Mouse (Mus musculus) embryo, embryonic 9.5 days (tissue): ENCODE measurements around the gene Ddr2.

Source experiments
- DNase-seq: peaks from one replicate; pipeline ENCODE4 v3.0.0-alpha.2; 2017; ENCODE audit errors: extremely low spot score

Ddr2 gene

DNA sequence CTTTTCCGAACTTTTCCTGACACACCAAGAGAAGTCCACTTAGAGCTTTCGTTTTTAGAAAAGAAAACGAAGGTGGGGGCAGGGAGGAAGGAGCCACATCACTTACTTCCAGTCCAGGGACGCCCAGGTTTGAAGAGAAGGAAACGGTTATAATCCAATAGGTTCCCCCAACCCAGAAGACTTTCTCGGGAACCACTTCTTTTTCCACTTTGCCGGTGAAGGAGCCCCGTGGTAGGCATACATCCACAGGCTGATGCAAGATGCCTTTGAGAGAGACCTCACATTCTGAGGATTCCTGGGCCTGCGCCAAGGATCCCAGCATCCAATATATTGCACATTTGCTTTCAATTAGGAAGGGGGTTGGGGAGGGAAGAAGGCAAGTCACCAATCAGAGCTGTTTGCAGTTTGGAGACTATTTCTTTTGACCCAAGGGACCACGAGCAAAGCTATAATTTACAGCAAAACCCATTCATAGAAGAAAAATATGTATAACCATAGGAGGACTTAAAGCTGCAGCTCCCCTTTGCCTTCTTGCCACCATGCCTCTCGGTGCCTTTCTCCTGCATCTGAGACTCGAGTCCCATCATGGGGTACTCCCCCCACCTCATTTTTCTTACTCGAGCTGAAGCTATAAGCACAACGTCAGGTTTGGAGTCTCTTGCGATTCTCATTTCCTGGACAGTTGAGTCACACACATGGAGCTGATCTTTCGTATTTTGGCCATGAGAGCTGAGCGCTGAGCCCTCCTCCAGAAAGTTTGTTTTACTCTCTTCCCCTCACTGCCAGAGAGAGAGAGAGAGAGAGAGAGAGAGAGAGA is at the start of gene Ddr2:
Gene Ddr2, minus strand, starts transcription at position 247 of the 817 bp plus-strand sequence.
- DNase-seq = peak; percentile 54

DNA sequence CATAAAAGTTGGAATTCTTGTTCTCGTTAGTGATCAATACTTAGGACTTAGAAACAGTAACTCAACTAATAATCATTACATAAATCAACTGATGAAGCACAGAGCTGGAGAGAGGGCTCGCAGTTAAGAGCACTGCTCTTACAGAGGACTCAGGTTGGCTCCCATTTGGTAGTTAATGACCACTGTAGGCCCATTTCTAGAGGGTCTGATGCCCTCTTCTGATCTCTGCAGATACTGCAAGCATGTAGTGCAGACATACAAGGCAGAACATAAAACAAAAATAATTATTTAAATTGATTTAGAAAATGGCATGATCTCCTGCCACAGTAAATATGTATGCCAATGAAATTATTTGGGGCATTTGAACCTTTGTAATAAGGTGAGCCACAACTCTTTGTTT is 49.1 kb upstream of the Ddr2 start:
- DNase-seq = no peak

DNA sequence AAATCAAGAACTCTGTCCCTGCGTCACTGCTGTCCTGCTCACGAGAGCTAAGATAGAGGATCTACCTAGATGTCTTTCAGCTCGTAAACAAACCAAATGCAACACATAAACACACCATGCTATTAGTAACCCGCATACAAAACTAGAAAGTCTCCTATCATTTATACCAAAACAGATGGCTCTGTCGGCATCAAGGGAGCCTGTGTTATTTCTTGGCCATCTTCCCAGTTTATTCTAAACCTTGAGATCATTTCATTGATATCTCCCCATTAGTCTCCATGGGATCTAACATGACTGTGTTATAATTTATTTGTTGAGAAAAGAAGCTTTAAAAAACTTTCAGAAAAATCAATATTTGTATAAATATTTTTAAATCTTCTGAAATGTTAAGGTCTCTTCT is 45.2 kb upstream of the Ddr2 start:
- DNase-seq = no peak

- no peak for DNase-seq
Observed at GRCm38 (mm10) chr1:170155298-170155697, 44.7 kb upstream of the Ddr2 start.

DNA sequence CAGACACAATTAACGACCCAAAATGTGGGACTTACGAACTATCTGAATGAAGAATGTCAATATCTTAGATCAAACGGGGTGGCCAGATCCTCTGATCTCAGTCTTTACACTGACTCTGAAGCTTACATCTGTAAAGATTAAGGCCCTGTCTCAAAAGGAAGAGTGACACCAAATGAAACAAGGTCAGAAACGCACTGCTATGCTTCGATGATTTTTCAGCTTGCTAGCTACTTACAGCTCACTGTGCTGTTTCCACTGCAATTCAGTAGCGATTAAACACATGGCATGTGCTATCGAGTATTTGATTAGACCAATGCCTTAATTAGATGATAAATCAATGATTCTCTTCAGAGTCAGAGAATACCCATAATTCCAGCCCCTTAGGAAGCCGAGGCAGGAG is 43.4 kb upstream of the Ddr2 start:
- DNase-seq = no peak

- no peak for DNase-seq
Observed at GRCm38 (mm10) chr1:170152552-170152951, 42.0 kb upstream of the Ddr2 start.

DNA sequence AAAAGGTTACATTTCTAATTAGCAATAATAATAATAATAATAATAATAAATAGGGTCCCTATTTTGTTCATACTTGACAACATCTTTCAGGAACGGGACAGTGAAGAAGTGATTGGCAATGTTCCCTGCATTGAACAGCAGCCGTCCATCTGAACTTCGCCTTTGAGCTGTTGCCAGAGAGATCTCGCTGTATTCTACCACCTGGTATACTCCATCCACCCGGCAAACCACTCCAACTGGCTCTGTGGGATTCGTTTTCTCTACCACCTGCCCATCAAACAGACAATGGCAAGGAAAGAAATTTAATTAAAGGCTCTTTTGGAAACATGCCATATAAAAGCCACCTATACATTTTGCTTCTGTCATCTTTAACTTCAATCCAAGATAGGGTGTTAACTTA is 40.3 kb upstream of the Ddr2 start:
- no peak for DNase-seq

DNA sequence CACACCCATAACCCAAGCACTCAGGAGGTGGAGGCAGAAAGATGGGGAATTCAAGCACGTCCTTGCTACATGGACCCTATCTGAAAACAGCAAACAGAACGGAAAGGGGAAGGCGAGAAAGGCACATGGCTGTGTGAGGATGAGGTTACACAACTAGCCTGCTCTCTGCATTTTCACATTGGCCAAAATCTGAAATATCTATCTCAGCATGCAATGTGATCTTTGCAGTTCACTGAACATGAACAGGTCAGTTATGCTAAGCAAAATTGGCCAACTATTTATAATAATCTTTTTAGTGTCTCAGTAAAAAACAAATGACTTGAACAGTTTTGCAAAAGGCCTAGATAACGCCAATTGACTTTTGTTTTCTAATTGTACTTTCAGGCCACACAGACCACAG is 39.2 kb upstream of the Ddr2 start:
- DNase-seq = no peak

DNA sequence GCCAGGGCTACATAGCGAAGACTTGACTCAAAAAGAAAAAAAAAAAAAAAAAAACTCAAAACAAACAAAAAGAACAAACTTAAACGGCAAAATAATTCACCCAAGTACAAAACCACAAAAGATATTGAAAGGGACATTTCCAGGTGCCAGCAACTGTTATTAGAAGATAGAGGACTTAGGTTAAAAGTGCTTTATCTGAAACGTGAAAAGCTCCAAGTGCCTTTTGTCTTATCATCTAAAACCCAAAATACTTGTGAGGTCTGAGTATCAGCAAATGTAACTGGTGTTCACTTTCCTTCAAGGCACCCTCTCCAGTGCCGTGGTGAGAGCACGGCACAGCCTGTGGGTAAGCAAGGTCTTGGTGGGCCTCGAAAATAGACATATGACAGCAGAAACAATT is 38.0 kb upstream of the Ddr2 start:
- no peak for DNase-seq

- no peak for DNase-seq
Observed at GRCm38 (mm10) chr1:170147651-170148448, 37.3 kb upstream of the Ddr2 start.

- no peak for DNase-seq
Observed at GRCm38 (mm10) chr1:170145606-170146005, 35.0 kb upstream of the Ddr2 start.

- DNase-seq = no peak
Observed at GRCm38 (mm10) chr1:170142256-170142871, 31.8 kb upstream of the Ddr2 start.

GRCm38 (mm10) chr1:170141626-170142025 is 31.1 kb upstream of the Ddr2 start:
- DNase-seq = no peak

GRCm38 (mm10) chr1:170136351-170137009 is 25.9 kb upstream of the Ddr2 start:
- DNase-seq = peak; percentile 56

DNA sequence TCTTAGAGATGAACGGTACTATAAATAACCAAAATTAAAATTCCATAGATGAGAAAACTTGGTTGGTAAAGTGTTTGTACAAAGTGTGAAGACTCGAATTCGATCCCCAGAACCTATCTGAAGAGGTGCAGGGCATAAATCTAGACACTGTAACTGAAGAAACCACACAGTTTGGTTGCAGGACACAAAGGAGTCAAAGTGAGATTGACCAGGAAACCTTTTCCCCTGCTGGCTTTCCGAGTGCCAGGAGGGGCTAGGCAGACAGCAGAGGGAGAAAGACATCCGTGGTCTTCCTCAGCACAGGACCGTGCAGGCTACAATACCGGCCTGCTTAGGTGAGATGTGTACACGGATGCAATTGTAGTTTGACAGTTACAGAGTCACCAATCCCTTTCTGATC is 23.7 kb upstream of the Ddr2 start:
- DNase-seq = no peak

GRCm38 (mm10) chr1:170130962-170131361 is 20.4 kb upstream of the Ddr2 start:
- no peak for DNase-seq

GRCm38 (mm10) chr1:170124644-170125043 is 14.1 kb upstream of the Ddr2 start:
- no peak for DNase-seq

DNA sequence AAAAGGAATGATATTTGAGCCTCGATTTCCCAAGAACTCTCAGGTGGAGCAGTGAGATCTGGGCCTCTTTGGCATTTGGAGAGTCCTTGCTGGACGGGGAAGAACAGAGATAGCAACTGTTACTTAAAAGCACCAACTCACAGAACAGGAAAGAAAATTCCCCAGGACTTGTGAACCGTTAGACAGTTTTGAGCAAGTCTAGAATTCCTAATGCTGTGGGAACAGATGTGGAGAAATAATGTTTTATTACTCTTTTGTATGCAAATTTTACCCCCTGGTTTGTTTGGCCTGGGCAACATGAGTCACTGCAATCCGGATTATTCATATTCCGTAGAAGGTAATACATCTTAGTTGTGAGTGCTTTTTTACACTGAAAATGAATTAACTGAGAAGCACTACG is 3.1 kb upstream of the Ddr2 start:
- DNase-seq = no peak

- DNase-seq = no peak
Observed at GRCm38 (mm10) chr1:170112261-170112660, 1.7 kb upstream of the Ddr2 start.

DNA sequence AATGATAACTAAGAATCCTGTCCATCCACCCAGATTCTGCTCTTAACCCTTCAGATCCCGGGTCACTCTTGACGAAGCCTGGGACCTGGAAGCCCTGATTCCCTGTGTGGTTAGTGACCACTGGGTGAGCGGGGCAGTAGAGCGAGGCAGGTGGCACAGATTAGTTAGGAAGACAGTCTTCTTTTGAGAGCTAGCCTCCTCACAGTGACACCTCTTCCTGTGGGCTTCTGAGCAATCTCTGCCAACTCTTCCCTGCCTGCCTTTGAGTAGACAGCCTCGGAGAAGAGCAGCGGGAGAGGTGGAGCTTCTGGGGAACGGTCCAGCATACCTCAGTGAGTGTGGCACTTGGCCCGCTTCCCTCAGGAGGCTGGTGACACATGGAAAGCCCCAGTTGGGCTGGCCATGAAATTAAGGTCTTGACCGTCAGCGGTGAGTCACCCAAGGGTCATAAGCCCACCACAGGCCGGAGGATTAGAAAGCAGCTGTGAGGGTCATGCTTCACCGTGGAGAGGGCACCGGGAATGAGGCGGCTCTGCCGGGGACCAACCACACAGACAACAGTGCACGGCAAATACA is 1.2 kb upstream of the Ddr2 start:
- DNase-seq = no peak

DNA sequence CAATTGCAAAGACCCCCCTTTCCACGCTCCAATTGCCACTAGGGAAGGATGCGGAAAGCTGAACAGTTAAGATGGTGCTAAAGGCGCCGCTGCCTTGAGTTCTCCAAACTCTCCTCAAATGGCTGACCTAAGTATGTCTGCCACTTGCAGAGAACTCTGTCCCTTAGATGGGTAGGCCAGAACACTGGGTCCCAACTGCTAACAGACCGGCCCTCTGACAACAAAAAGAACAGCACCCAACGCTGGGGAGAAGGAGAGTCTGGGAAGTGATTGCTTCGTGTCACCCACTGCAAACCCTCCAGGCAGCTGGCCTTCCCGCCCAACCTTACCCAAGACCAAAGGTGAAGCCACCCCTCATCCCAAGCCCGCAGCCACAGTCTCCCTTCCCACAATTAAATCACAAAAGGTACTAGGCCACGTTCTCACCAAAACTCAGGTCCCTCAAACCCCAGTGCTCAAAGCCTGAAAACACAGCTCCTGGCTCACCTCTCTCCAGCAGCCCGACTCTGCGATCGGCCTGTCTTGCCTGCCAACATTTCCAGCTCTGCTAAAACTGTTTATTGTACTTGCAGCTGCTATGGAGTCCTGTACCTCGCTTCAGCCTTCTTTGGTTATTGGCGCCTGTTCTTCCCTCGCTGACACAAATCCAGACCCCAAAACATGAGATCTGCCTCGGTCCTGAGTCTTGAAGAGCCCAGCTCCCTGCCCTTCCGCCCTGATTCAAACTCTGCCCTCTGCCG is 616 bp downstream of the Ddr2 start:
- DNase-seq = peak; percentile 9
